Mouse (Mus musculus): Measurements from ENCODE around the gene Pdf. TPM values are rescaled to one million over a fixed set of nuclear protein-coding genes. Genes with fewer than 3 reads are reported as not detected.
A peak's percentile ranks its signal among the peaks of the same experiment; 100 is the strongest.

The Pdf gene
- polyA plus RNA-seq, 1 experiment, result 31.1 TPM

GRCm38 (mm10) chr8:107076239-107076888 lies 27.9 kb upstream of the Pdf start:
- no peaks in the 10 kb centered on the region for H3K79me2 ChIP-seq (ENCODE audit: control insufficient read depth, insufficient read depth)
- TF ChIP-seq MYOD1 (IDR thresholded peaks at IDR 0.05; ENCODE audit: control insufficient read depth in 1 of 3, insufficient read length in 2 of 3, low read depth in 2 of 3) (no peak), E2F4 (IDR thresholded peaks at IDR 0.05; ENCODE audit: insufficient read depth) (no peak), TCF3 (IDR thresholded peaks at IDR 0.05; ENCODE audit: insufficient read length, low read depth) (no peak), CEBPB (IDR thresholded peaks at IDR 0.05; ENCODE audit: insufficient read depth, poor library complexity, severe bottlenecking) (no peak), POLR2AphosphoS2 (IDR thresholded peaks at IDR 0.05; ENCODE audit: insufficient read length, low read depth) (no peak), REST (IDR thresholded peaks at IDR 0.05; ENCODE audit: insufficient read depth, insufficient read length) (no peak), SRF (IDR thresholded peaks at IDR 0.05; ENCODE audit: control insufficient read depth, insufficient read length, low read depth) (no peak), MAX (IDR thresholded peaks at IDR 0.05; ENCODE audit: low read depth) (no peak), MYOG (IDR thresholded peaks at IDR 0.05; ENCODE audit: control insufficient read depth in 1 of 3, insufficient read depth in 1 of 3, insufficient read length in 2 of 3, low read depth in 2 of 3) (no peak), POLR2A (IDR thresholded peaks at IDR 0.05; ENCODE audit: insufficient read length, low read depth) (no peak), USF1 (IDR thresholded peaks at IDR 0.05; ENCODE audit: low read depth) (no peak), TCF12 (IDR thresholded peaks at IDR 0.05; ENCODE audit: insufficient read depth, poor library complexity, severe bottlenecking) (no peak)
- no peaks in the 10 kb centered on the region for H3K27me3 ChIP-seq (ENCODE audit: control insufficient read depth, insufficient read depth, insufficient read length)
- no peak overlapping the region for H3ac ChIP-seq (ENCODE audit: control insufficient read depth, insufficient read length)
- peaks cover 40% of the 10 kb centered on the region for H3K36me3 ChIP-seq (ENCODE audit: control insufficient read depth, insufficient read depth)
- no peak overlapping the region for H3K4me3 ChIP-seq
- H3K4me2 ChIP-seq (ENCODE audit: low read depth), result no peak overlapping the region

GRCm38 (mm10) chr8:107074128-107074527 lies 25.7 kb upstream of the Pdf start:
- H3K4me2 ChIP-seq (ENCODE audit: low read depth), result no peak overlapping the region
- peak; percentile 42 for TF ChIP-seq POLR2AphosphoS2 (IDR thresholded peaks at IDR 0.05; ENCODE audit: insufficient read length, low read depth)
- no peak for TF ChIP-seq SRF (IDR thresholded peaks at IDR 0.05; ENCODE audit: control insufficient read depth, insufficient read length, low read depth)
- no peak for TF ChIP-seq REST (IDR thresholded peaks at IDR 0.05; ENCODE audit: insufficient read depth, insufficient read length)
- no peak for TF ChIP-seq USF1 (IDR thresholded peaks at IDR 0.05; ENCODE audit: low read depth)
- TF ChIP-seq E2F4 (IDR thresholded peaks at IDR 0.05; ENCODE audit: insufficient read depth), result no peak
- peak; percentile 7 for TF ChIP-seq TCF12 (IDR thresholded peaks at IDR 0.05; ENCODE audit: insufficient read depth, poor library complexity, severe bottlenecking)
- TF ChIP-seq MYOD1 (IDR thresholded peaks at IDR 0.05; ENCODE audit: control insufficient read depth in 1 of 3, insufficient read length in 2 of 3, low read depth in 2 of 3), result peak in 2 of 3 experiments; percentile 35 to 75
- no peak for TF ChIP-seq TCF3 (IDR thresholded peaks at IDR 0.05; ENCODE audit: insufficient read length, low read depth)
- TF ChIP-seq POLR2A (IDR thresholded peaks at IDR 0.05; ENCODE audit: insufficient read length, low read depth), result no peak
- peak; percentile 22 to 87 (median 61) for TF ChIP-seq MYOG (IDR thresholded peaks at IDR 0.05; ENCODE audit: control insufficient read depth in 1 of 3, insufficient read depth in 1 of 3, insufficient read length in 2 of 3, low read depth in 2 of 3)
- no peak for TF ChIP-seq MAX (IDR thresholded peaks at IDR 0.05; ENCODE audit: low read depth)
- TF ChIP-seq CEBPB (IDR thresholded peaks at IDR 0.05; ENCODE audit: insufficient read depth, poor library complexity, severe bottlenecking), result no peak
- H3K79me2 ChIP-seq (ENCODE audit: control insufficient read depth, insufficient read depth), result no peaks in the 10 kb centered on the region
- no peak overlapping the region for H3ac ChIP-seq (ENCODE audit: control insufficient read depth, insufficient read length)
- peaks cover 34% of the 10 kb centered on the region for H3K36me3 ChIP-seq (ENCODE audit: control insufficient read depth, insufficient read depth)
- no peak overlapping the region for H3K4me3 ChIP-seq
- H3K27me3 ChIP-seq (ENCODE audit: control insufficient read depth, insufficient read depth, insufficient read length), result no peaks in the 10 kb centered on the region

GRCm38 (mm10) chr8:107073706-107074105 lies 25.3 kb upstream of the Pdf start:
- no peaks in the 10 kb centered on the region for H3K79me2 ChIP-seq (ENCODE audit: control insufficient read depth, insufficient read depth)
- TF ChIP-seq REST (IDR thresholded peaks at IDR 0.05; ENCODE audit: insufficient read depth, insufficient read length), result no peak
- no peak for TF ChIP-seq SRF (IDR thresholded peaks at IDR 0.05; ENCODE audit: control insufficient read depth, insufficient read length, low read depth)
- TF ChIP-seq TCF12 (IDR thresholded peaks at IDR 0.05; ENCODE audit: insufficient read depth, poor library complexity, severe bottlenecking), result no peak
- no peak for TF ChIP-seq POLR2AphosphoS2 (IDR thresholded peaks at IDR 0.05; ENCODE audit: insufficient read length, low read depth)
- TF ChIP-seq USF1 (IDR thresholded peaks at IDR 0.05; ENCODE audit: low read depth), result no peak
- no peak for TF ChIP-seq E2F4 (IDR thresholded peaks at IDR 0.05; ENCODE audit: insufficient read depth)
- TF ChIP-seq MAX (IDR thresholded peaks at IDR 0.05; ENCODE audit: low read depth), result no peak
- TF ChIP-seq CEBPB (IDR thresholded peaks at IDR 0.05; ENCODE audit: insufficient read depth, poor library complexity, severe bottlenecking), result no peak

GRCm38 (mm10) chr8:107065511-107066496 lies 17.4 kb upstream of the Pdf start, which contains the start of gene Tmed6:
Gene Tmed6, minus strand, starts transcription at chr8:107065644.
- Histone ChIP-seq H3K36me3 (ENCODE audit: control insufficient read depth, insufficient read depth) (peaks cover 4% of the 10 kb centered on the region), H3ac (ENCODE audit: control insufficient read depth, insufficient read length) (no peak within 1 kb of the TSS), H3K27me3 (ENCODE audit: control insufficient read depth, insufficient read depth, insufficient read length) (no peaks in the 10 kb centered on the region), H3K4me2 (ENCODE audit: low read depth) (no peak within 1 kb of the TSS), H3K79me2 (ENCODE audit: control insufficient read depth, insufficient read depth) (no peaks in the 10 kb centered on the region), H3K4me3 (no peak within 1 kb of the TSS)
- TF ChIP-seq MYOG (IDR thresholded peaks at IDR 0.05; ENCODE audit: control insufficient read depth in 1 of 3, insufficient read depth in 1 of 3, insufficient read length in 2 of 3, low read depth in 2 of 3) (no peak), REST (IDR thresholded peaks at IDR 0.05; ENCODE audit: insufficient read depth, insufficient read length) (no peak), MAX (IDR thresholded peaks at IDR 0.05; ENCODE audit: low read depth) (no peak), E2F4 (IDR thresholded peaks at IDR 0.05; ENCODE audit: insufficient read depth) (no peak), POLR2AphosphoS2 (IDR thresholded peaks at IDR 0.05; ENCODE audit: insufficient read length, low read depth) (no peak), USF1 (IDR thresholded peaks at IDR 0.05; ENCODE audit: low read depth) (no peak)

More at GRCm38 (mm10) chr8:107073706-107074105, 25.3 kb upstream of the Pdf start:
- H3K4me2 ChIP-seq (ENCODE audit: low read depth), result no peak overlapping the region
- no peak overlapping the region for H3K4me3 ChIP-seq
- H3K36me3 ChIP-seq (ENCODE audit: control insufficient read depth, insufficient read depth), result peaks cover 33% of the 10 kb centered on the region
- no peaks in the 10 kb centered on the region for H3K27me3 ChIP-seq (ENCODE audit: control insufficient read depth, insufficient read depth, insufficient read length)
- no peak overlapping the region for H3ac ChIP-seq (ENCODE audit: control insufficient read depth, insufficient read length)
